Mouse (Mus musculus): ENCODE results near the gene CK137956.

DNA sequence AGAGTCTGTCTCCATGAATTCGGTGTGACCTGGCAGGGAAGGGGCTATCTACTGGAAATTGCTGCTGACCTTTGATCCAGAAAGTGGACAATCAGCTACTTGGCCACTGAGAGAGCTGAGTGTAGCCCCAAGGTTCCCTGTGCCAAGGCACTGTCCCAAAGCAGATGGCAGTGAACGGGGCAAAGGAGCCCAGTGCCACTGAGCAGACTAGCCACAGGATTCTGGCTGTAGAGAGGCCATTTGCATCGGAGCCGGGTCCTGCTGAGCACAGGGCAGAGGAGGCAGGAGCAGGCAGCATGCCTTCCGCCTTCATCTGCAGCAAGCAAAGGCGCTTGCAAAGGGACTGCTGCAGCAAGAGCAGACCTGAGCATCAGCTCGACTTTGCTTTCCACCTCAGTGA, 1.6 kb downstream of the CK137956 start:
- no peak for TF ChIP-seq CTCF (IDR thresholded peaks at IDR 0.05; ENCODE audit: borderline replicate concordance, extremely low read depth, insufficient read depth, insufficient read length)
- TF ChIP-seq POLR2A (IDR thresholded peaks at IDR 0.05; ENCODE audit: borderline replicate concordance, extremely low read depth, insufficient read depth, insufficient read length, poor library complexity, severe bottlenecking) = no peak

Measured in brain, embryonic 14.5 days (tissue).